Mouse (Mus musculus) CD4-positive, CD25-positive, alpha-beta regulatory T cell, adult 2 months (primary cell): ENCODE results near the gene Acot7.
"Not testable (repeated sequence)": the region's sequence is repeated elsewhere in the genome, so short reads cannot be mapped to it uniquely, and the experiment has no call there.

Source experiments
- DNase-seq: peaks from one replicate; pipeline ENCODE4 v3.0.0-alpha.2; 2012; ENCODE audit warnings: low read depth, low spot score

Gene Acot7

DNA sequence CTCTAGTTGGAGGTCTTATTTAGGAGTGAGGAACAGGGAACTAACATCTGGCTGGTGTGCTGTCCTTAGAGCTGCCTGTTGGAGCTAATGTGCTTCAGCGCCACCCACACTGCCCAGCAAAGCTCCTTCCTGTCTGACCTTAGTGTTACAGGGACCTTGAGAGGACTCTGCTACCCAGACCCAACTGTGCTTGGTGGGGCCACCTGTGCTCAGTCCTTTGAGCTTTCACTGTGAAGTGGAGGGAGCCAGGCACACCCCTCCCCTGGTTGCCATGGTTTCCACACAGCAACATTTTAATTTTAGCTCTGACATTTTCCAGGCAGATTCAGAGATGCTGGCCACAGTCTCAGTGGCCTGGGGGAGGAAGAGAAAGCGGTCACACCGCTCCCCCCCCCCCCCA, 25.0 kb downstream of the Acot7 start:
- peak; percentile 52 for DNase-seq

DNA sequence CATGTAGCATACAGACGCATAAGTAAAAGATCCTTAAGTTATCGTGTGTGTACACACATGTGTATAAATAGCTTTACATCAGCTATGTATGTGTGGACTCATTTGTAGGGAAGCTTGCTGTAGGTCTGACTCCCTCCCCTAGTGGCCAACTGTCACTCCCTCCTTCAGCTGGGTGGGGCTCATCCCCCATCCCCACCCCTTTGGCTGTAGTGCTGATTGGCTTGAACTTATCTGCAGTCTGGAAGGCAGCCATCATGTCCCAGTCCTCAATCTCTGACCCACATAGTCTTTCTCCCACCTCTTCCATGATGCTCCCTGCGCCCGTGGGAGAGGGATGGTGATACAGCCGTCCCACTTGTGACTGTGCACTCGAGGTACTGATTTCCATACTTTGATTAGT, 26.7 kb downstream of the Acot7 start:
- DNase-seq, result no peak

DNA sequence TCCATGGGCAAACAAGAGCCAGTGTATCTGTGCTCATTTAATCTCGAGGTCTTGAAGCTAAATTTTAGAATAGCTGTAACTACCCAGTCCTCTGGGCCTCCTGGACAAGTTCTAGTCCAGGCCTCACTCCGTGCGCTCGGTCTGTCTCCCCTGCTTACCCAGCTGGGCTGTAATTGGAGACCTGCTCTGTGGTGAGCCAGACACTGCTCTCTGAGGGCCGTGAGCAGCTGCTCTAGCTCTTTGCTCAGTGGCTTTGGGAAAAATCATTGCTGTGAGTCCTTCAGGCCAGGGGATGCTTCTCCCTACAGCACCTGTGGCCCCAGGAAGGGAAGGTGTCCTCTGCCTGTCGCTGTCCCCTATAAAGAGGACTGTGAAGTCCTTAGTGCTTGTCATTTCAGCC, 28.3 kb downstream of the Acot7 start:
- no peak for DNase-seq

DNA sequence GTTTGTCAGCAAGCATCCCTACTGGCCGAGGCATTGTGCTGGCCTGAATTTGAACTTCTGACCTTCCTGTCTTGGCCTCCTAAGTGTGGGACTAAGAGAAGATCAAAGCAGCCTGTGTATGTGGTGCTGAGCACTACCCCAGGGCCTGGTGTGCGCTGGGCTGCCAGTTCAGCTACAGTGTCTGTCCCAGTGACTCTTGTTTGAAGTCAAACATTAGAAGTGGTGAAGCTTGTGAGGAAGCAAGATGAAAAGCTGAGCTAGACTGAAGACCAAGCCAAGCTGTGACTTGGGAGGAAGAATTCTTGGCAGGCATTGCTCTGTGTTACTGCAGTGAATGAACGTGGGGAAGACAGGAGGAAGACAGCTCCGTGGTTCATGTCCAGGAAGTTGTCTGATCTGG, 31.7 kb downstream of the Acot7 start:
- no peak for DNase-seq

DNA sequence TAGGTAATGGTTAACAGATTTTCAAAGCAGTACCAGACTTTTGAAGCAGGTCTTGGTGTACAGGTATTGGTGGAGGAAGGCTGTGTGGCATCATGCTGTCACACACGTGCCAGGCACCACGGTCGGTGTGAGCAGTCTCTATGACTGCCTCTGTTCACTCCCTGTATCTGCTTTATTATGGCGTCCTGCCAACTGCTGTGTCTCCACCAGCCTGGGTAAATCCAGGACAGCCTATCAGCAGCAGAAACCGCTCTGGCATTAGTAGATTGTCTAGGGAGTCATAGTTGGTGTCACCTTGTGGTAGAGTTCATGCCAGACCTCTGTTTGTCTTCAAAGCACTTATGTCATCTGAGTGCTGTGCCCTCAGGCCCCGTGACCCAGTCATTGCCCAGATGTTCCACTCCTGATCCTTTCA, 34.2 kb downstream of the Acot7 start:
- no peak for DNase-seq

DNA sequence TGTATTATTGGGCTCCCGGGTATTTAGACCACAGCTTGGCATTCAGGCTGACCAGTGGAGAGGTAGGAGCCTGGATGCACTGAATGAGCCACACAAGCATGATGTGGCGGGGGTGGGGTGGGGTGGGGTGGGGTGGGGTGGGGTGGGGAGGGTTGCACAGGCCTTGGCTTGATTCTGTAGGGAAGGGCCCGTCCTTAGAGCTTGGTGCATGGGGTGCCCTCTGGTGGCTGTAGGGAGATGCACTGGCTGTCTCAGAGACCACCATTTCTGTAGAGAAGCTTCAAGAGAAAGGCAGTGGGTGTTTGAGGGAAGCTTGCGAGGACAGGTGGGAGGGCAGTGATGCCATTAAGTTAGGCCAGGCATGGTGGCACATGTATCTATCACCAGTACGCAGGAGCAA, 34.6 kb downstream of the Acot7 start:
- DNase-seq, result peak; percentile 87

DNA sequence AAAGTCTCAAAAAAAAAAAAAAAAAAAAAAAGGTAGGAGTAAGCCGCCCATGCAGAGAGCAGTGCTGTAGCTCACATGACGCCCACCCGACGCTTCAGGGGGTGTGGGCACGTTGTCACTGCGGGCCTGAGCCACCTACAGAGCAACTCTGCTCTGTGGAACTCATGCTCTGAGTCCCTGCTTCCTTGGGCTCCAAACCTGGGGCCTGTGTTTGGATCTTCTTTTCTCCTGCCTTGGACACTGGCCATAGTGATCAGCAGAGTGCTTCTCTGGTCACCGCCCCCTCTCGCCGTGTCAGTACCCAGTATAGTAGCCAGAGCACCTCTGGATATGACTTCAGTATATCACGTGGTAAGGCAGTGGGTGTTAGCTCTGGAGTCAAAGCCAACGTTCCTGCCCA, 35.0 kb downstream of the Acot7 start:
- no peak for DNase-seq

DNA sequence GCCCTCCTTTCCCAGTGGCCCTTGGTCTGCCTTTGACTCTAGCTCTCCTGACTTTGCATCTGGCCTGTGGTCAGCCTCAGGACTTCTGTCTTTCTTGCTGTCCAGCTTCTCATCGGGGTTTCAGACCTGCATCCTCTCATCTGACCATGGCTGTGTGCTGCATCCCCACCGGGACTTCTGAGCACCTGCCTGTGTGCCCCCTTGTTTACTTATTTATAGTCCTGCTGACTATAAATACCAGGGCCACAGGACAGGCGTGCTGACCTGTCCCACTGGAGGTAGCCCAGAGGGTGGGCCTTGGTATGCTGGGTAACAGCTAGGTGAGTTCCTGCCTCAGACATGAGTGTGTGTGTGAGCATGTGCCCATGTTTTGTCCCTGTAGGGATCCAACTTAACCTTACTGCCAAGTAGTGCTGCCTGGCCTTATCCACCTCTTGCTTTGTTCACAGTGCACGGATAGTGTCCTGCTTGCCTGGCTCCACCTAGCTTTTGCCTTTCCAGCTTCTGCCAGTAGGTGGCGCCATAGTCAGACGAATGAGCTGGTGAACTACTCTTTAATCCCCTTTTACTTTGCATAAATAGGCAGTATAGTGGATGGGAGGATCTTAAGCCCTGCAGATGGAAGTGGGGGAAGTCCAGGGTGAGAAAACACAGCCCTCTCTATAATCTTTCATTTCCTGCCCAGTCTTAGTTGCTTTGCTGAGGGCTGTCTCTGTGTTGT, 36.0 kb downstream of the Acot7 start:
- DNase-seq, result peak; percentile 92

DNA sequence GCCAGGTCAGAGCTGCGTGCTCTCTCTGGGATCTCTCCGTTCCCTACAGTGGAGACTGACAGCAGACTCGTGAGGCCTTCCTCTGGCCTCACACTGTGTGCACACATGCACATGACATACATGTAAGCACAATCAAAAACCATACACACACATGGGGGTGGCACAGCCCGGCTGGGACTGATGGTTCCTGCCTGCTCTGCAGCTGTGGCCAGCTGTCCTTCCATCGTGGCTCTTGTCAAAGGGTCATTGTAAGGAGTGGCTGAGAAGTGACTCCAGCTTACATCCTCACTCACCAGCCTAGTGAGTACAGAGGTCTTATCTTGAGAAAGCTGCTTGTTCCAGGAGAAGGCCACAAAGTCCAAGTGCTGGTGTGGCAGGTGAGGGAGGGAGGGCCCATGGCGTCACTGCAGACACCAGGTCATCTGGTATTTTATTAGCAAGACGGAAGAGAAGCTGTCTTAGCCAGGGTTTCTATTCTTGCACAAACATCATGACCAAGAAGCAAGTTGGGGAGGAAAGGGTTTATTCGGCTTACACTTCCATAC, 37.0 kb downstream of the Acot7 start:
- DNase-seq, result no peak

DNA sequence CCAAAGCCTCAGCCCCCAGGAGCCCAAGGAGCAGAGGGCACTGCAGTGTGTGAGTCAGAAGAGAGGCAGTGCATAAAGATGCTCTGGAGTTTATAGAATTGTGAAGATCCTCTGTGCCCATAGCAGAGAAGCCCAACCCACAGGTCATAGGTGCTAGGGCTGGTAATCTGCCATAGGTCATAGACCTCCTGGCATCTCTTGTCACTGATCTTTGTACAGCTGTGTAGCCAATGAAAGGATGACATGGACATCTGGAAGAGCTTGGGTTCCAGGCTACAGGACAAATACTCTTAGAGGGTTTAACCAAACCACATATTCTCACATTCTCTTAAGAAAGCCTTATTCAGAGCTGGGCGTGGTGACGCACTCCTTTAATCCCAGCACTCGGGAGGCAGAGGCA, 41.7 kb downstream of the Acot7 start:
- DNase-seq, result no peak

DNA sequence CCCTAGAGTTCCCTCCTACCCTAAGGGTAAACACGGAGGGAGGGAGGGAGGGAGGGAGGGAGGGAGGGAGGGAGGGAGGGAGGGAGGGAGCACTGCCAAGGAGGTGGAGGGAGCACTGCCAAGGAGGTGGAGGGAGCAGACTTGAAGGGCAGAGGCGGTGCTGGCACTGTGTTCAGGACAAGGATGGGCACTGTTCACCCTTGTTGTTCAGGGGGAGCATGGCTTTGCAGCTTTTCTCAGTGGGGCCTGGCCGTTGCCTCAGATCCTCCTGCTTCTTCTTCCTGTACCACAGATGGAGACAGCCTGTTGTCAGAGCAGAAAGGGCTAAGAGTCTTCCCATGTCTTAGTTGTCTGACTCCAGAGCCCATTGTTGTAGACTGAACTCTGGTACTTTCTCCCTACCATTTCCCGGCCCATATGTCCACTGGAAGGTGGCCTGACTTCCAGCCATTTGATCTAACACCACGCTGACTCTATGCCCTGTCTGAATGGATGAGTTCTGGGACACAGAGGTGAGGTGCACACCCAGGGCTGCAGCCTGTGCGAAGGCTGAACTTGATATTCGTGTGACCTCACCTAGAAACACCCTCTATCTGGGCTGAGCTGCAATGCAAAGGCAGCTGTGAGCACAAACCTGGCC, 43.0 kb downstream of the Acot7 start:
- no peak for DNase-seq

DNA sequence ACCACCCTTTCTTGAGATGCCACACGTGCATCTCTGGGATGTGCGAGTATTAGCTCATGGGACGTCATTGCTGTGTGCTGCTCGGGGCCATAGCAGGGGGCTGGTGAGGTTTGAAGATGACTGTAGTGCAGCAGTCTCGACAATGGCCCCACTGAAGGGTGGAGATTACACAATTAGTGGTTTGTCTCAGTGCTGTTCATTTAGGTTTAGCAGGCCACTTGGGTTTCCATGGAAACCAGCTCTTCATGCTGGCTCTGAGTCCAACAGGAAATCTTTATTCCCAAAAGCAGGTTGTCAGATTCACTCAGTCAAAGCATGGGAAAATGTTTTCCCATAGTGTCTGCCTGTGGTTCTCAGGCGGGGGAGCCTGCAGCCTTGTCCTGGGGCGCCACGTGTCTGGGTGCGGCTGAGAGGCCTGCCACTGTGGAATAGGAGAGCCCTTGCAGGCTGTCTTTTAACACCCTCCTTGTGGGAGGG, 43.5 kb downstream of the Acot7 start:
- no peak for DNase-seq

DNA sequence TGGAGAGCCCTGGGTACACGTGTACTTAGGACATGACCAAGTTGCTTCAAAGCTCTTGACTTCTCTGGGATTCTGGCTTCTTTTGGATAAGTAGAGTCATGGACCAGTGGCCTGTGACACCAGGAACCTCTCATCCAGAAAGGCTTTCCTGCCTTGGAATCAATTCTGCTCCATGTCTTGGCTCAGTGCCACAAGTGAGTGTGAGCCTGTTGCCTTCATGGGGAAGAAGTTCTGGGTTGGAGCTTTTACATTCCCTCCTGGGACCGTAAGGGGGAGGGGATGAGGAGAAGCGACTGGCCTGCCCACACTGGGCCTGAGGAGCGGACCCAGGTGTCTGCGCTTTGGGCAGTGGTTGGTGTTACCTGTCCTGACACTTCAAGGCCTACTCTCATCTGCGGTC, 44.2 kb downstream of the Acot7 start:
- no peak for DNase-seq

DNA sequence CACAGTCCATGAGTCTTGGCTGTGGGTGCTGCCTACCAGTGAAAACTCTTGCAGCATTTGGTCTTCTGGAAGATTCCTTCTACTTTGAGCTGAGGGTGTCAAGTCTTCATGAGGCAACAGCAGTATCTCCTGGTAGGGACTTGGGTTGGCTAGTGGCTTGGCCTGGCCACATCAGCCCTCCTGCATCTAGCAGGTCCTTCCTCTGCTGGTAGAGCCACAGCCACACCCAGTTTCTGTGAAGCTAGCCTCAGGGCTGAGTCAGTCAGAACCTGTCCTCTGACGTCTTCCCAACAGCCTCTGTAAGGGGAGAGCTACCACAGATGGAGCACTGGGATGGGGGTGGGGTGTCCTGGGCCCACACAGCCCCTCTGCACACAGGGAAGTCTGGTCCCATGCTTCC, 44.6 kb downstream of the Acot7 start:
- no peak for DNase-seq

DNA sequence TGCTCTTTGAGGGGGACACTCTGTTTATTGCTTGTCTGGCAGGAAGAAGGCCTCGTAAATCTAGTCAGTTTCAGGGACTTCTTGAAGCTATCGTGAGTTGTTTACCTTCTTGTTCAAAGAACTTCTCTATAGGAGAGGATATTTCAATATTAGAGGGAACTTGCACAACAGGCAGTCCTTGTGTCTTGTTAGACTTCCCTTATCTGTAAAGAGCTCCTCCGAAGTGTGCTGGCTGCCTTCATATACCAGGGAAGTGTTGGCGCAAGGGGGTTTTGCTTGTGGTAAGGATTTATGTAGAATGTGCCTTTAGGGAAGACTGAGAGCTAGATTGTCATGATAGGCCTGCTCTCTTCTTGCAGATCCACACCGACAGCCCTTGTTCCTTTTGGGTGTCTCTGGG, 46.2 kb downstream of the Acot7 start:
- DNase-seq, result no peak

DNA sequence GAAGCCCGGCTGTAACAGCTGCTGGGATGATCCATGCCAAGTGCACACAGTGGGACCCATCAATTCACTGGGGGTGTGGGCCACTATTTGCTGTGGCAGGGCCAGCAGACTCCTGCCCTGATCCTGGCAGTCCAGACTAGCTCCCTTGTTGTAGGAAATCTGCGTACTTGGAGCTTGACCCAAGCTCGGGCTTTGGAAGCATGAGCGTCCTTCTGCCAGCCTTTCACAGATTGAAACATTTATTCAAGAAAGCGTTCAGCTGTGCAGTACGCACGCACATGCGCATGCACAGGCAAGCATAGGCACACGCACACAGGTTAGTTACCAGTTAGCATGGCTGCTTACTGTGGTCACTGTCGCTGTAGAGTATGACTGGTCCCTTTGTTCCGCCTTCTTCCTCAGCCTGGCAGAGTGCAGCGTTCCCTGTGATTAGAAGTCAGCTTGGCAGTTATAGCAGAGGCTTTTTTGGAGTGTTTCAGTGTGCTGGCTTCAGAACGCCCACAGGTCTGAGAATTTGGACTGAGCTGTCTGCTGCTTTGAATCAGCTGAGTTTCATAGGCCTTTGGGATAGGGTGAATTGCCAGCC, 49.1 kb downstream of the Acot7 start:
- no peak for DNase-seq

DNA sequence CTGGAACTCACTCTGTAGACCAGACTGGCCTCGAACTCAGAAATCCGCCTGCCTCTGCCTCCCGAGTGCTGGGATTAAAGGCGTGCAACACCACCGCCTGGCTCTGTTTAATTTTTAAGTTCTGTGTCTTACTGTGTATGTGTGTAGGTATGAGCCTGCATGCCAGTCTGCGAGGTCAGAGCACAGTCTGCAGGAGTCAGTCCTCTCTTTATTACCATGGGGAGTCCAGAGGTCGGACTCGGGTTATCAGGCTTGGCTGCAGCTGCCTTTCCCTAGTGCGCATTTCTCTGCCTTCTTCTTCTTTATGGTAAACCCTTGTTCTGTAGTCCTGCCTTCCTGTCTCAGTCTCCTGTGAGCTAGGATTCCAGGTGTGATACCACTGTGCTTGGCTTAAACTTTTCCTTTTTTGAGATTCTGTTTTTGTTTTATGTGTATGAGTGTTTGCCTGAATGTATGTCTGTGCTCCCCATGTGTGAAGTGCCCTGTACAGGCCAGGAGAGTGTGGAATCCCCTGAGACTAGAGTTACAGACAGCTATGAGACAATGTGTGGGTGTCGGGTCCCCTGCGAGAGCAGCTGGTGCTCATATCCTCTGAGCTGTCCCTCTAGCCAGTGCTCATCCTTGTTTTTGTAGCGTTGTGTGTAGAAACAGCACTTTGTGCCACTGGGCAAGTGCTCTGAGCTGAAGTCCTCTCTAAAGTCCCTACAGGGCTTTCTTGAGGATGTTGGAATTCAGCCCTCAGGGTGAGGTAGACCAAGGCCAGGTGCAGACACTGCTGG, 50.0 kb downstream of the Acot7 start:
- no peak for DNase-seq

DNA sequence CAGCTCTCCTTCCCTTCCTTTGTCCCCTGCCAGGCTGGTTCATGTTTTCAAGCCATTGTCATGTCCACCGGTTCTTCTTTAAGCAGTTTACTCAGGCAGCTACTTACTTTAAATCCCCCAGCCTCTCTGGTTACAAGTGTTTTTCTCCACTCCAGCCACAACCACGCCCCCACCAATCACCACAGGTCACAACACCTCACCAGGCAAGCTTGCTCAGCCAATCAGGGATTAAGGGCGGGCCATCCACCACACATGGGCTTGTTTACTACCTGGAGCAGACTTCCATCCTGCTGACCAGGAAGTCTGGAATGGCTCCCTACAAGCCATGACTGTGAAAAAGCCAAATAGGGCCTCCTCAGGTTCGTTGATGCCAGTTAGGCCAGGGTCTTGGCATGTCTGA, 52.4 kb downstream of the Acot7 start:
- not testable (repeated sequence) for DNase-seq

DNA sequence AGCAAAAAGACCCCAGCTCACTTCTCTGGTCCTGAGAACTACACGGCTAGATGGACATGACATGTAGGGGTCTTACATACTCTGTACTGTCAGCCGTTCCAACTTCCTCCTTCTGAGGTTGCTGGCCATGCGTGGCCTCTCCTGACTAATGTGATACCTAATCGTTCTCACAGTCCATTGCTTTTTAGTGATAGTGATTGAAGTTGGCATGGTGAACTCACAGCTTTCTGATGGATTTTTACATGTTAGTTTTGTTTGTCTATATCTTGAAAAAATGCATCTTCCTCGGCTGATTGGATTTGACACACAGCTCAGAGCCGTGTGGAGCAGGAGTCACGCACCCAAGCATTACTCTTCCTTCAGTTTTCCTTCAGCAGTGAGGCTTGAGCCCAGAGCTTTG, 53.4 kb downstream of the Acot7 start:
- DNase-seq, result no peak

DNA sequence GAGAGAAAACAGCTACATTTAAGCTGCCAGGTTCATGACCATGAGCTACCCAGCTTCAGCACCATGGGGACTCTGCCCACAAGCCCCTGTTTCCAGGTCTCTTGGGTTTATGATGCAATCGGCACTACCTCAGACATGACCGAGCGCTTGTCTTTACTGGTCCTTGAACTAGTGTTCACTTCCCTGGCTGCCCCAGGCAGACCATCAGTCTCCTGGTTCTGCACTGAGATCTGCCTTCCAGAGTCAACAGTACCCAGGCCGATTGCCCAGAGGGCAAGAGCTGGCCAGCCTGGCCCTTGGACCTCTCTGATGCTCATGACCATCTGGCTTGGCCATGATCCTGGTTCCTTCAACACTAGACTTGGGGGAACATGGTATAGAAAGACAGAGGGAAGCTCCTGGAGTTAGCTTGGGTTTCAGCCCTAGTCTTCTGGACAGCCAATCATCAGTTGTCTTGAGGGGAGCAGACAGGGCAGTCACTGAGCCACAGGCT, 54.5 kb downstream of the Acot7 start:
- DNase-seq, result no peak

DNA sequence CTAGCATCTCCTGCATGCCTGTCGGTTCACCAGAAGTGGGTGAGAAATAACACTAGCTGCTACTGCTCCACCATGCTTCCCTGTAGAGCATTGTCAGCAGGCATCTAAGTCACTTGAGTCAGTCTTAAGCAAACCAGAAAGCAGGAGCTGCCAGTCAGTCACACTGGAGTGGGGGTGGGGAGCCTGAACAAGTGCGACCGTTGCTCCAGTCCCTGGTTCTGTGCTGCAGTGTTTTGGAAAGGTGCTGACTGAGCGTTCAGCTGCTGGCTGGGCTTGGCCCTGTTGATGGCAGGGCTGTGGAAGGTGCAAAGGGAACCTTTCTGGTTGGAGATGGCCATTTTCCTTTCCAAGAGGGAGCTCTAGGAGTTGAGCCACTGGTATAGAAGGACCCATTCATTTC, 62.0 kb downstream of the Acot7 start:
- no peak for DNase-seq
